Mouse (Mus musculus): ENCODE results near the gene Wtap. TPM values are rescaled to one million over a fixed set of nuclear protein-coding genes. Genes with fewer than 3 reads are reported as not detected.
"Not testable (repeated sequence)": the region's sequence is repeated elsewhere in the genome, so short reads cannot be mapped to it uniquely, and the experiment has no call there.

Gene Wtap
- polyA plus RNA-seq, 1 experiment from 2014 or later: 119 TPM

DNA sequence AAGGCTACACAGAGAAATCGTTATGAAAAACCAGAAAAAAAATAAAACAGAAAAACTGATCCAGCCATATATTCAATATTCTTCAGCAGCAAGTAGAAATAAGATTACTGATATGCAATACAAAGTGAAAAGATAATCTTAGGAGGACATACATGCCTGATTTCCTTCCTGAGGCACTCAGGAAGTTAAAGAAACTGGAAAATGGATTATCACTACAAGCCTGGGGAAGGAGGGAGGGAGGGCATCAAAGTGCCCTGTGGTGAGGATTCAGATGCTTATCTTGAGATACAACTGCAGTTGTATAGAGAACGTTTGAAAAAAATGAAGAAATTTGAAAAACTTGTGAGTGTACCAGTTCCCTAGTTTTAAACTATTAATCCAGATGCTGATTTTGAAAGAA lies 10.0 kb downstream of the Wtap start:
- no peaks in the 10 kb centered on the region for H3K27me3 ChIP-seq (ENCODE audit: control insufficient read depth, insufficient read depth, low read length)
- H3K4me1 ChIP-seq (ENCODE audit: control insufficient read depth, insufficient read depth, low read length): no peaks in the 10 kb centered on the region
- H3K9ac ChIP-seq (replicated peaks; ENCODE audit: low read depth, low read length): no peak overlapping the region
- no peaks in the 10 kb centered on the region for H3K9me3 ChIP-seq (ENCODE audit: control insufficient read depth, low read length)
- H3K27ac ChIP-seq (ENCODE audit: low read depth, low read length): no peak overlapping the region
- no peak for ATAC-seq (ENCODE audit: low read depth)
- no peak overlapping the region for H3K4me2 ChIP-seq (ENCODE audit: low read depth, low read length)
- WGBS: 89% methylated on average over 2 of the region's 2 CpGs
- no peak overlapping the region for H3K4me3 ChIP-seq (ENCODE audit: low read depth, low read length)
- peaks cover 24% of the 10 kb centered on the region for H3K36me3 ChIP-seq (ENCODE audit: control insufficient read depth, insufficient read depth, low read length)

DNA sequence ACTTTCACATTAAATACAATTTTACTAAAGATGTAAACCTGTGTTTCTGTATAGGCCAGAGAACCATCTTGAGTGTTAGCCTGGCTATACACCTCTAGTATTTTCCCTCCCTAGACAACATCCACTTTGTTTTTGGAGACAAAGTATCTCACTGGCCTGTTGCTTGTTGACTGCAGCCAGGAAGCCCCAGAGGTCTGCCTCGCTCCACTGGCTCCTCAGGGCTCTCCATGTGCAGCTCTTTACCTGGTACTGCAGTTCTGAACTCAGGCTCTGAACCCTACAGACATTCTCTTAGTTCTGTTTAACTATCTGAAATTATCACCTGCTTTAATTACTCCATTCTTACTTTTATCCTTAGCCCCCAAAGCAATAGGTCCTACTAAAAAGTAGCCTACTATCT lies 15.4 kb downstream of the Wtap start:
- H3K9me3 ChIP-seq (ENCODE audit: control insufficient read depth, low read length): no peaks in the 10 kb centered on the region
- no peaks in the 10 kb centered on the region for H3K4me1 ChIP-seq (ENCODE audit: control insufficient read depth, insufficient read depth, low read length)
- peaks cover 44% of the 10 kb centered on the region for H3K36me3 ChIP-seq (ENCODE audit: control insufficient read depth, insufficient read depth, low read length)
- H3K9ac ChIP-seq (replicated peaks; ENCODE audit: low read depth, low read length): no peak overlapping the region
- ATAC-seq (ENCODE audit: low read depth): no peak
- 94% methylated on average over 1 of the region's 1 CpGs for WGBS
- H3K4me2 ChIP-seq (ENCODE audit: low read depth, low read length): no peak overlapping the region
- H3K27me3 ChIP-seq (ENCODE audit: control insufficient read depth, insufficient read depth, low read length): no peaks in the 10 kb centered on the region
- no peak overlapping the region for H3K4me3 ChIP-seq (ENCODE audit: low read depth, low read length)
- H3K27ac ChIP-seq (ENCODE audit: low read depth, low read length): no peak overlapping the region

DNA sequence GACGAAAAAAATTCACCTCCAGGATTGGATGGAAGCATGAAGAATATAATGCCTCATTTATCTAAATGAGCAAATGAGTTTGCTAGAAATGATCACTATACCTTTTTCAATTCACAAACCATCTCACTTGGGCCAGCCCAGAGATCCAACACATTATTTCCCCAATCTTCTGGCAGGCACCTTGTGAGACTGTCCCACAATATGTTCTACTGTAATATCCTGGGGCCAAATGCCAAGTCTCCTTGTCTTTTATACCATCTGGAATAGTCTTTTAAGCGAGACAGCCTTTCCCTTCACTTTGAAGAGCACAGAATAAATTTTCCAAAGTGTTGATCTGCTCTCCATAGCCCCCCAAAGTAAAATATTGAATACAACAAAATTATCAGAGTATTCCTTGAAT lies 20.1 kb downstream of the Wtap start:
- H3K9me3 ChIP-seq (ENCODE audit: control insufficient read depth, low read length): no peaks in the 10 kb centered on the region
- H3K4me1 ChIP-seq (ENCODE audit: control insufficient read depth, insufficient read depth, low read length): no peaks in the 10 kb centered on the region
- H3K27ac ChIP-seq (ENCODE audit: low read depth, low read length): no peak overlapping the region
- no peak for ATAC-seq (ENCODE audit: low read depth)
- H3K9ac ChIP-seq (replicated peaks; ENCODE audit: low read depth, low read length): no peak overlapping the region
- 83% methylated on average over 2 of the region's 2 CpGs for WGBS
- no peak overlapping the region for H3K4me2 ChIP-seq (ENCODE audit: low read depth, low read length)
- no peak overlapping the region for H3K4me3 ChIP-seq (ENCODE audit: low read depth, low read length)
- H3K27me3 ChIP-seq (ENCODE audit: control insufficient read depth, insufficient read depth, low read length): no peaks in the 10 kb centered on the region
- H3K36me3 ChIP-seq (ENCODE audit: control insufficient read depth, insufficient read depth, low read length): peaks cover 37% of the 10 kb centered on the region

DNA sequence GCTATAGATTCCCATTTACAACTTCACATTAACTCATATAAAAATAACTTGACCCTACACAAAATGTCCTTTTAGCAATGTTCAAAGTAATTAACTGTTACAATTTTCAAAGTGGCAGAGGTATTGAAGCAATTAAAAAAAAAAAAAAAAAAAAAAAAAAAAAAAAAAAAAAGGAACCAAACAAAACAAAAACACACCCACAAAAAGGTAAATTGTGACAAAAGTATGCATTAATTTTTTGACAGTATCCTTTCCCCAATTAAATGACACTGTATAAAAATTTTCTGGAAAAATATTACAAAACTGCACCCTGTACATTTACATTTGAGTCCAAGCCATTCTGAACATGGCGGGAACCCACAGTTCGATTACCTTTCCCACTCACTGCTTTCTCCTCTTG lies 26.8 kb downstream of the Wtap start:
- 98% methylated on average over 2 of the region's 2 CpGs for WGBS
- Histone ChIP-seq H3K27me3 (ENCODE audit: control insufficient read depth, insufficient read depth, low read length) (no peaks in the 10 kb centered on the region), H3K27ac (ENCODE audit: low read depth, low read length) (no peak overlapping the region), H3K9me3 (ENCODE audit: control insufficient read depth, low read length) (no peaks in the 10 kb centered on the region), H3K9ac (replicated peaks; ENCODE audit: low read depth, low read length) (no peak overlapping the region), H3K4me2 (ENCODE audit: low read depth, low read length) (no peak overlapping the region), H3K36me3 (ENCODE audit: control insufficient read depth, insufficient read depth, low read length) (peaks cover 22% of the 10 kb centered on the region), H3K4me1 (ENCODE audit: control insufficient read depth, insufficient read depth, low read length) (no peaks in the 10 kb centered on the region), H3K4me3 (ENCODE audit: low read depth, low read length) (no peak overlapping the region)
- no peak for ATAC-seq (ENCODE audit: low read depth)

DNA sequence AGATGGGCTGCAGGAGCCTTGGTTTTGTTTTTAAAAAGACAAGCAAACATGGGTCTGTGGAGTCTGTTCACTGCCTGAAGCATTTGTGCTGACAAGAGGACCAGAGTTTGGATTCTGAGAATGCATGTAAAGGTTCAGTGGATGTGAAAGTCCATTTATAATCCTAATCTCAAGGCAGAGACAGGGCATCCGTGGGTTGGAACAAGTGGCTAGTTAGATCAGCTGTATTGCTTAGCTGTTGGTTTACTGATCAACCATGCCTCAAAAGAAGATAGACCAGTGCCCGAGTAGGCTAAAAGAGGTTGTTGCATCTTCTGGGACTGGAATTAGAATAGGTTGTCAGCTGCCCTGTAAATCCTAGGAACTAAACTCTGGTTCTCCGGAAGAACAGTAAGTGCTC lies 30.5 kb downstream of the Wtap start:
- no peak overlapping the region for H3K4me3 ChIP-seq (ENCODE audit: low read depth, low read length)
- no peak overlapping the region for H3K9ac ChIP-seq (replicated peaks; ENCODE audit: low read depth, low read length)
- H3K4me1 ChIP-seq (ENCODE audit: control insufficient read depth, insufficient read depth, low read length): peaks cover 10% of the 10 kb centered on the region
- 86% methylated on average over 3 of the region's 3 CpGs for WGBS
- H3K4me2 ChIP-seq (ENCODE audit: low read depth, low read length): no peak overlapping the region
- no peaks in the 10 kb centered on the region for H3K27me3 ChIP-seq (ENCODE audit: control insufficient read depth, insufficient read depth, low read length)
- no peaks in the 10 kb centered on the region for H3K9me3 ChIP-seq (ENCODE audit: control insufficient read depth, low read length)
- H3K36me3 ChIP-seq (ENCODE audit: control insufficient read depth, insufficient read depth, low read length): peaks cover 14% of the 10 kb centered on the region; the same call in 1 of the 2 replicates
- H3K27ac ChIP-seq (ENCODE audit: low read depth, low read length): no peak overlapping the region
- ATAC-seq (ENCODE audit: low read depth): no peak

DNA sequence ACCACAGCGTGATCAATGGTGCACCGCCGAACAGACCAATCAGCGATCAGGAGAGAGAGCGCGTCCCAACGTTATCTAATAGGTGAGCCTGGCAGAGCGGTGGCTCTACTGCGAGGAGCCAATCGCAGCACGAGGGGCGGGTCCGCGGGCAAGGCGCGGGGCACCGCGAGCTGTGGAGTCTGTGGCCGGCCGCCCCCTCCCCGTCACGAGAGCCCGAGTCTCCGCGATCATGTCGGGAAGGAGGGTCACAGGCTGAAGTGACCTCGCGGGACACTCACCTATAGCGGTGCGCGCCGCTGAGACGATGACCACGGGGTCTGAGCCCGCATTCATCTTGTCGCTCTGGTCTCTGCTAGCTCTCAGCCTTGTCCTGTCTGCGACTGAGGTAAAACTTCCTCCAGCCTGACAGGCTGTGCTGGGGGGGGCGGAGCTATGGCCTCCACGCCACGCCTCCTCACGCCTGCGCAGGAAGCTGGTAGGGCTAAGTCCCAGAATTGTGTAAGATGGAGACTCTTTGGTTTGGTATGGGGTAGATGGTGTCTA lies 33.6 kb downstream of the Wtap start, which contains the start of gene Acat2:
Acat2 (minus strand) TSS at position 417 of the 543 bp plus-strand sequence.
- Histone ChIP-seq H3K4me2 (ENCODE audit: low read depth, low read length) (peak within 1 kb of the TSS; percentile 67), H3K4me3 (ENCODE audit: low read depth, low read length) (peak within 1 kb of the TSS; percentile 53), H3K9me3 (ENCODE audit: control insufficient read depth, low read length) (no peaks in the 10 kb centered on the region), H3K27me3 (ENCODE audit: control insufficient read depth, insufficient read depth, low read length) (no peaks in the 10 kb centered on the region), H3K9ac (replicated peaks; ENCODE audit: low read depth, low read length) (peak within 1 kb of the TSS; percentile 44), H3K4me1 (ENCODE audit: control insufficient read depth, insufficient read depth, low read length) (peaks cover 10% of the 10 kb centered on the region), H3K27ac (ENCODE audit: low read depth, low read length) (peak within 1 kb of the TSS; percentile 86), H3K36me3 (ENCODE audit: control insufficient read depth, insufficient read depth, low read length) (peaks cover 12% of the 10 kb centered on the region)
- WGBS: under 1% methylated on average over 42 of the region's 42 CpGs
- peak; percentile 99 for ATAC-seq (ENCODE audit: low read depth)

DNA sequence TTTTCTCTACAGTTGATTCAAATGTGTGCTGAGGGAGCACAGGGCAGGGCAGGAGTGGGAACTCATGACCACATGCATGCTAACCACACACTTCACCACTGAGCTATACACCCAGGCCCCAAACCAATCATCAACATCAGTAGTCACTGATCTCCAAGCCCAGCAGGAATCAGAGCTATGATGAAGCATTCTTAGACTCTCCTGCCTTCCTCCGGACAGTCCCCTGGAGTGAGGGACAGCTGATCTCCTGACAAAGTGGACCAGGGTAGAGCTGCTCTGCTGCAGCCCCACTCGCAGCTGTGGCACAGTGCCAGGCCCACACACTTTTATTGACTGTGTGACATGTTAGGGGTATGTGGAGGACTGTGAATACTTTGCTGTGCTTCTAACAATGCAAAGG lies 34.6 kb downstream of the Wtap start:
- not testable (repeated sequence) for H3K4me3 ChIP-seq (ENCODE audit: low read depth, low read length); H3K27ac ChIP-seq (ENCODE audit: low read depth, low read length)
- WGBS: 30% methylated on average over 1 of the region's 2 CpGs

DNA sequence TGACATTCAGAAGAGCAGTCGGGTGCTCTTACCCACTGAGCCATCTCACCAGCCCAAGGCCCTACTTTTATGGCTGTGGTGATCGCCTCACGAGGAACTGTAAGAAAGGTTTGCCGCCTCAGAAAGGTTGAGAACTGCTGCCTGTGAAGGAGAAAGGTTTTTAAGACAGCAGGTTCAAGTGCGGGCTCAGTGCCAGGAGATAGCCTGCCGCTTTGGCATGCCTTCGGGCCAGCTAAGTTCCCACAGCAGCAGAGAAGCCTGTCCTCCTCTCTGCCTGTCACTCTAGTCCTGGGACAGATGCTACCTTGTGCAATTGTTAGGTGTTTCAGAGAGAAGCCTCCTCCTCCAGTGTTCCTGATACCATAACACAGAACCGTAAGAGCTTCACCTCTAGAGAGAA lies 37.3 kb downstream of the Wtap start:
- H3K9ac ChIP-seq (replicated peaks; ENCODE audit: low read depth, low read length): no peak overlapping the region
- H3K36me3 ChIP-seq (ENCODE audit: control insufficient read depth, insufficient read depth, low read length): peaks cover 21% of the 10 kb centered on the region
- H3K4me1 ChIP-seq (ENCODE audit: control insufficient read depth, insufficient read depth, low read length): peaks cover 10% of the 10 kb centered on the region
- no peak overlapping the region for H3K4me2 ChIP-seq (ENCODE audit: low read depth, low read length)
- WGBS: 94% methylated on average over 8 of the region's 8 CpGs
- no peaks in the 10 kb centered on the region for H3K9me3 ChIP-seq (ENCODE audit: control insufficient read depth, low read length)
- H3K27me3 ChIP-seq (ENCODE audit: control insufficient read depth, insufficient read depth, low read length): no peaks in the 10 kb centered on the region
- H3K27ac ChIP-seq (ENCODE audit: low read depth, low read length): no peak overlapping the region
- no peak overlapping the region for H3K4me3 ChIP-seq (ENCODE audit: low read depth, low read length)
- no peak for ATAC-seq (ENCODE audit: low read depth)

More for the DNA sequence above, 34.6 kb downstream of the Wtap start:
- Histone ChIP-seq H3K4me1 (ENCODE audit: control insufficient read depth, insufficient read depth, low read length) (peaks cover 10% of the 10 kb centered on the region), H3K36me3 (ENCODE audit: control insufficient read depth, insufficient read depth, low read length) (peaks cover 12% of the 10 kb centered on the region), H3K4me2 (ENCODE audit: low read depth, low read length) (peak overlapping the region; percentile 37; the same call in 1 of the 2 replicates)
- not testable (repeated sequence) for H3K9ac ChIP-seq (replicated peaks; ENCODE audit: low read depth, low read length); H3K27me3 ChIP-seq (ENCODE audit: control insufficient read depth, insufficient read depth, low read length); H3K9me3 ChIP-seq (ENCODE audit: control insufficient read depth, low read length); ATAC-seq (ENCODE audit: low read depth)

DNA sequence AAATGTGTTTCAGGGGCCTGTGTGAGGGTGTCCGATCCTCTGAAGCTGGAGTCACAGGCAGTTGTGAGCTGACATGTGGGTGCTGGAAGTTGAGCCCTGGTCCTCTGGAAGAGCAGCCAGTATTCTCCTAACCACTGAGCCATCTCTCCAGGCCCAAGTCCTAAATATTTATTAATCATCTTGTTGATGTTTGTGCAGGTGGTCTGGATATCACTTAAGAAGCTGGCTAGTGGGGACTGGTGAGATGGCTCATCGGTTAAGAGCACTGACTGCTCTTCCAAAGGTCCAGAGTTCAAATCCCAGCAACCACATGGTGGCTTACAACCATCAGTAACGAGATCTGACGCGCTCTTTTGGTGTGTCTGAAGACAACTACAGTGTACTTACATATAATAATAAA lies 44.3 kb downstream of the Wtap start:
- Histone ChIP-seq H3K27me3 (ENCODE audit: control insufficient read depth, insufficient read depth, low read length) (no peaks in the 10 kb centered on the region), H3K9ac (replicated peaks; ENCODE audit: low read depth, low read length) (no peak overlapping the region), H3K27ac (ENCODE audit: low read depth, low read length) (no peak overlapping the region), H3K4me3 (ENCODE audit: low read depth, low read length) (no peak overlapping the region), H3K36me3 (ENCODE audit: control insufficient read depth, insufficient read depth, low read length) (peaks cover 52% of the 10 kb centered on the region), H3K9me3 (ENCODE audit: control insufficient read depth, low read length) (no peaks in the 10 kb centered on the region), H3K4me1 (ENCODE audit: control insufficient read depth, insufficient read depth, low read length) (no peaks in the 10 kb centered on the region), H3K4me2 (ENCODE audit: low read depth, low read length) (no peak overlapping the region)
- no peak for ATAC-seq (ENCODE audit: low read depth)
- 95% methylated on average over 5 of the region's 5 CpGs for WGBS
